Mouse (Mus musculus) cortical plate, adult 2 months (tissue): ENCODE measurements around the gene Olfr1218.

Experiments
- CTCF ChIP-seq: fragments of 200-500 bp; IDR thresholded peaks from 2 replicates; pipeline ENCODE4 v1.5.1; 2011; ENCODE audit warnings: mild to moderate bottlenecking, control low read depth, low read length; ENCODE audit not compliant: insufficient read depth; ENCODE audit errors: extremely low read depth
- POLR2A ChIP-seq: fragments of 200-500 bp; IDR thresholded peaks from 2 replicates; pipeline ENCODE4 v1.6.1; 2011; ENCODE audit warnings: mild to moderate bottlenecking, low read length, control low read depth; ENCODE audit not compliant: insufficient read depth; ENCODE audit errors: extremely low read depth

GRCm38 (mm10) chr2:89105651-89106050 lies 44.7 kb upstream of the Olfr1218 start:
- TF ChIP-seq POLR2A (no peak), CTCF (no peak)
